Mouse (Mus musculus) lung, embryonic 16.5 days (tissue): ENCODE results near the gene Topaz1. TPM values are rescaled to one million over a fixed set of nuclear protein-coding genes. Genes with fewer than 3 reads are reported as not detected.
"Not testable (repeated sequence)": the region's sequence is repeated elsewhere in the genome, so short reads cannot be mapped to it uniquely, and the experiment has no call there.

Experiments used
- ATAC-seq: fragments of 200-750 bp; cut with Nextera tagmentation; 2 replicates; pipeline ENCODE4 v1.8.0; 2017; ENCODE audit warnings: low read depth, mild to moderate bottlenecking, moderate library complexity
- H3K27ac ChIP-seq: fragments of 300-500 bp; sonication (generic); 2 replicates; pipeline ENCODE4 v1.5.1; 2014; ENCODE audit warnings: mild to moderate bottlenecking, control low read depth, low read length
- H3K27me3 ChIP-seq: fragments of 300-500 bp; sonication (generic); 2 replicates; pipeline ENCODE4 v1.6.1; 2014; ENCODE audit warnings: low read depth, low read length, mixed read lengths; ENCODE audit not compliant: control insufficient read depth, insufficient read depth
- H3K36me3 ChIP-seq: fragments of 300-500 bp; sonication (generic); 2 replicates; pipeline ENCODE4 v1.6.1; 2014; ENCODE audit warnings: low read length; ENCODE audit not compliant: control insufficient read depth, insufficient read depth
- H3K4me1 ChIP-seq: fragments of 300-500 bp; sonication (generic); replicated peaks from 2 replicates; pipeline ENCODE4 v1.6.1; 2014; ENCODE audit warnings: low read length, mixed read lengths; ENCODE audit not compliant: control insufficient read depth, insufficient read depth
- H3K4me2 ChIP-seq: fragments of 300-500 bp; sonication (generic); 2 replicates; pipeline ENCODE4 v1.6.1; 2014; ENCODE audit warnings: low read depth, low read length, control low read depth
- H3K4me3 ChIP-seq: fragments of 300-500 bp; sonication (generic); 2 replicates; pipeline ENCODE4 v1.5.1; 2014; ENCODE audit warnings: mild to moderate bottlenecking, low read length, control low read depth
- H3K9ac ChIP-seq: fragments of 300-500 bp; sonication (generic); 2 replicates; pipeline ENCODE4 v1.6.1; 2014; ENCODE audit warnings: low read length, control low read depth
- H3K9me3 ChIP-seq: fragments of 300-500 bp; sonication (generic); 2 replicates; pipeline ENCODE4 v1.6.1; 2016; ENCODE audit warnings: low read length; ENCODE audit not compliant: control insufficient read depth
- WGBS: fragments of 180-500 bp; shearing (Covaris S2); extraction: QIAGEN DNeasy Blood & Tissue Kit; methylation state at CpG from one replicate; pipeline ENCODE4 v1.1.7; 2014; 5-methylcytosine and 5-hydroxymethylcytosine counted together
- polyA plus RNA-seq: library from polyadenylated mRNA; unstranded; fragments of >200 nt; fragmentation: Nextera tagmentation; extraction: Ambion mirVana; gene quantifications from 2 replicates; pipeline ENCODE4 v1.2.1, GENCODE M21; 2015

Topaz1 gene
- polyA plus RNA-seq, 1 experiment from 2014 or later, result not detected

GRCm38 (mm10) chr9:122829826-122830380 is 82.8 kb downstream of the Topaz1 start:
- H3K27ac ChIP-seq, result no peak overlapping the region
- H3K4me3 ChIP-seq, result no peak overlapping the region
- peaks cover 8% of the 10 kb centered on the region for H3K36me3 ChIP-seq
- no peaks in the 10 kb centered on the region for H3K27me3 ChIP-seq
- no peak overlapping the region for H3K9ac ChIP-seq
- no peaks in the 10 kb centered on the region for H3K4me1 ChIP-seq
- H3K9me3 ChIP-seq, result no peaks in the 10 kb centered on the region
- H3K4me2 ChIP-seq, result no peak overlapping the region
- no peak for ATAC-seq
- 49% methylated on average over 4 of the region's 4 CpGs for WGBS

- 60% methylated on average over 9 of the region's 9 CpGs for WGBS
These were observed 89.0 kb downstream of the Topaz1 start for GRCm38 (mm10) chr9:122836126-122836525.

GRCm38 (mm10) chr9:122836790-122837189 is 89.6 kb downstream of the Topaz1 start:
- peak overlapping the region; percentile 88 for H3K27ac ChIP-seq
- H3K36me3 ChIP-seq, result peaks cover 2% of the 10 kb centered on the region; the same call in 1 of the 2 replicates
- no peak overlapping the region for H3K4me2 ChIP-seq
- no peak overlapping the region for H3K9ac ChIP-seq
- peaks cover 10% of the 10 kb centered on the region for H3K4me1 ChIP-seq
- WGBS, result 21% methylated on average over 6 of the region's 6 CpGs
- peak; percentile 76 for ATAC-seq
- H3K4me3 ChIP-seq, result no peak overlapping the region
- H3K27me3 ChIP-seq, result no peaks in the 10 kb centered on the region
- H3K9me3 ChIP-seq, result no peaks in the 10 kb centered on the region

More at GRCm38 (mm10) chr9:122836126-122836525, 89.0 kb downstream of the Topaz1 start:
- Histone ChIP-seq H3K4me2 (no peak overlapping the region), H3K4me1 (peaks cover 10% of the 10 kb centered on the region), H3K4me3 (no peak overlapping the region), H3K27me3 (no peaks in the 10 kb centered on the region), H3K27ac (peak overlapping the region; percentile 88; the same call in 1 of the 2 replicates), H3K36me3 (peaks cover 2% of the 10 kb centered on the region; the same call in 1 of the 2 replicates), H3K9ac (no peak overlapping the region), H3K9me3 (no peaks in the 10 kb centered on the region)
- 0 out of 2 replicates have a peak, but pooled peaks have one; percentile 2 for ATAC-seq

- Histone ChIP-seq H3K27ac (peak overlapping the region; percentile 88), H3K9ac (peak overlapping the region; percentile 53), H3K4me3 (no peak overlapping the region), H3K27me3 (no peaks in the 10 kb centered on the region), H3K4me2 (no peak overlapping the region), H3K36me3 (peaks cover 2% of the 10 kb centered on the region; the same call in 1 of the 2 replicates), H3K4me1 (peaks cover 10% of the 10 kb centered on the region), H3K9me3 (no peaks in the 10 kb centered on the region)
- 58% methylated on average over 4 of the region's 4 CpGs for WGBS
- ATAC-seq, result peak; percentile 68; the same call in 1 of the 2 replicates
These were observed 90.1 kb downstream of the Topaz1 start for GRCm38 (mm10) chr9:122837216-122837615.

- Histone ChIP-seq H3K27me3 (no peaks in the 10 kb centered on the region), H3K9me3 (no peaks in the 10 kb centered on the region), H3K4me2 (peak overlapping the region; percentile 35), H3K4me1 (peaks cover 10% of the 10 kb centered on the region), H3K9ac (peak overlapping the region; percentile 53), H3K4me3 (peak overlapping the region; percentile 18; the same call in 1 of the 2 replicates), H3K36me3 (peaks cover 2% of the 10 kb centered on the region; the same call in 1 of the 2 replicates), H3K27ac (peak overlapping the region; percentile 88)
- WGBS, result 19% methylated on average over 16 of the region's 16 CpGs
- ATAC-seq, result peak; percentile 92
These were observed 90.5 kb downstream of the Topaz1 start for GRCm38 (mm10) chr9:122837680-122838079.

- H3K27me3 ChIP-seq, result no peaks in the 10 kb centered on the region
- peak; percentile 67 for ATAC-seq
- H3K9me3 ChIP-seq, result peaks cover 5% of the 10 kb centered on the region; the same call in 1 of the 2 replicates
- no peak within 1 kb of the TSS for H3K4me2 ChIP-seq
- H3K9ac ChIP-seq, result no peak within 1 kb of the TSS
- no peaks in the 10 kb centered on the region for H3K4me1 ChIP-seq
- WGBS, result 45% methylated on average over 3 of the region's 3 CpGs
- peaks cover 5% of the 10 kb centered on the region; the same call in 1 of the 2 replicates for H3K36me3 ChIP-seq
- peak within 1 kb of the TSS; percentile 15 for H3K27ac ChIP-seq
- H3K4me3 ChIP-seq, result no peak within 1 kb of the TSS
These were observed 96.6 kb downstream of the Topaz1 start, which contains the start of gene Gm35549 for GRCm38 (mm10) chr9:122843760-122844159. Gene Gm35549, minus strand, starts transcription at chr9:122844035.

- H3K9me3 ChIP-seq, result peaks cover 8% of the 10 kb centered on the region
- H3K4me2 ChIP-seq, result no peak overlapping the region
- no peaks in the 10 kb centered on the region for H3K4me1 ChIP-seq
- H3K4me3 ChIP-seq, result no peak overlapping the region
- H3K27ac ChIP-seq, result no peak overlapping the region
- H3K9ac ChIP-seq, result no peak overlapping the region
- WGBS, result 74% methylated on average over 3 of the region's 3 CpGs
- H3K36me3 ChIP-seq, result peaks cover 21% of the 10 kb centered on the region
- no peak for ATAC-seq
- no peaks in the 10 kb centered on the region for H3K27me3 ChIP-seq
These were observed 98.5 kb downstream of the Topaz1 start for GRCm38 (mm10) chr9:122845621-122846020.

- Histone ChIP-seq H3K27me3 (no peaks in the 10 kb centered on the region), H3K4me3 (no peak overlapping the region), H3K36me3 (peaks cover 26% of the 10 kb centered on the region), H3K9ac (no peak overlapping the region), H3K27ac (no peak overlapping the region), H3K4me2 (no peak overlapping the region), H3K4me1 (no peaks in the 10 kb centered on the region), H3K9me3 (peaks cover 8% of the 10 kb centered on the region)
- peak; percentile 61 for ATAC-seq
These were observed 99.0 kb downstream of the Topaz1 start for GRCm38 (mm10) chr9:122846156-122846555.

GRCm38 (mm10) chr9:122847811-122848311 is 100.7 kb downstream of the Topaz1 start:
- H3K4me3 ChIP-seq, H3K4me1 ChIP-seq, H3K9ac ChIP-seq, H3K4me2 ChIP-seq, ATAC-seq, H3K9me3 ChIP-seq, H3K27me3 ChIP-seq, H3K27ac ChIP-seq: not testable (repeated sequence)
- WGBS, result 71% methylated on average over 7 of the region's 8 CpGs
- H3K36me3 ChIP-seq, result peaks cover 43% of the 10 kb centered on the region
